8 mouse cellular contexts compared by ENCODE assay signal in genomic region chr8:84815547-84815946, GRCm38 (mm10). TPM values are rescaled to one million over a fixed set of nuclear protein-coding genes. Genes with fewer than 3 reads are reported as not detected.
DNase-seq lines count a peak whose midpoint lies in the region; ATAC-seq lines count a peak whose summit lies in the region.

No protein-coding gene starts in this region.

- no peak overlapping the region for H3K4me3 ChIP-seq in forebrain, embryonic 11.5 days (ENCODE audit: low read depth, low read length)
- H3K4me3 ChIP-seq in heart, embryonic 16.5 days (ENCODE audit: low read length) = no peak overlapping the region
- H3K4me3 ChIP-seq in liver, embryonic 13.5 days (replicated peaks) = no peak overlapping the region

- peak; percentile 42 for ATAC-seq in forebrain, embryonic 11.5 days (replicated peaks; ENCODE audit: low FRiP score)
- peak; percentile 63; the same call in 1 of the 2 replicates for ATAC-seq in heart, embryonic 16.5 days (replicated peaks; ENCODE audit: extremely low read depth, insufficient read depth, low FRiP score)
- peak; percentile 82 for ATAC-seq in liver, embryonic 13.5 days (ENCODE audit: low read depth)

- no peak overlapping the region for H3K4me2 ChIP-seq in forebrain, embryonic 11.5 days (ENCODE audit: low read depth, low read length, severe bottlenecking)
- no peak overlapping the region for H3K4me2 ChIP-seq in heart, embryonic 16.5 days (ENCODE audit: low read depth, low read length)
- H3K4me2 ChIP-seq in liver, embryonic 13.5 days = no peak overlapping the region

- H3K4me1 ChIP-seq in forebrain, embryonic 11.5 days (replicated peaks; ENCODE audit: control insufficient read depth, insufficient read depth, low read length) = peaks cover 15% of the 10 kb centered on the region
- peaks cover 16% of the 10 kb centered on the region for H3K4me1 ChIP-seq in heart, embryonic 16.5 days (ENCODE audit: control insufficient read depth, insufficient read depth, low read length)
- peaks cover 35% of the 10 kb centered on the region for H3K4me1 ChIP-seq in liver, embryonic 13.5 days (replicated peaks)

- peaks cover 12% of the 10 kb centered on the region for H3K27me3 ChIP-seq in forebrain, embryonic 11.5 days (ENCODE audit: control insufficient read depth, insufficient read depth, low read length)
- peaks cover 6% of the 10 kb centered on the region; the same call in 1 of the 2 replicates for H3K27me3 ChIP-seq in heart, embryonic 16.5 days (ENCODE audit: control insufficient read depth, insufficient read depth, low read length)
- H3K27me3 ChIP-seq in liver, embryonic 13.5 days = peaks cover 26% of the 10 kb centered on the region
- no peaks in the 10 kb centered on the region for H3K27me3 ChIP-seq in splenic B cell, adult 2 months (ENCODE audit: control insufficient read depth, insufficient read depth, low read length, poor library complexity, severe bottlenecking)

- no peak overlapping the region for H3K27ac ChIP-seq in forebrain, embryonic 11.5 days (ENCODE audit: low read depth, low read length)
- no peak overlapping the region for H3K27ac ChIP-seq in heart, embryonic 16.5 days (ENCODE audit: low read length)
- H3K27ac ChIP-seq in liver, embryonic 13.5 days = no peak overlapping the region

- H3K9ac ChIP-seq in forebrain, embryonic 11.5 days (ENCODE audit: low read length) = no peak overlapping the region
- H3K9ac ChIP-seq in heart, embryonic 16.5 days (ENCODE audit: low read length) = no peak overlapping the region
- H3K9ac ChIP-seq in liver, embryonic 13.5 days = no peak overlapping the region

- no peaks in the 10 kb centered on the region for H3K36me3 ChIP-seq in forebrain, embryonic 11.5 days (ENCODE audit: control insufficient read depth, insufficient read depth, low read length)
- H3K36me3 ChIP-seq in heart, embryonic 16.5 days (ENCODE audit: control insufficient read depth, insufficient read depth) = no peaks in the 10 kb centered on the region
- no peaks in the 10 kb centered on the region for H3K36me3 ChIP-seq in liver, embryonic 13.5 days
- H3K36me3 ChIP-seq in splenic B cell, adult 2 months (ENCODE audit: control insufficient read depth, insufficient read depth, low read length, poor library complexity, severe bottlenecking) = no peaks in the 10 kb centered on the region

- no peaks in the 10 kb centered on the region for H3K9me3 ChIP-seq in forebrain, embryonic 11.5 days (ENCODE audit: control insufficient read depth, low read length)
- H3K9me3 ChIP-seq in heart, embryonic 16.5 days (replicated peaks; ENCODE audit: control insufficient read depth, low read length) = no peaks in the 10 kb centered on the region
- no peaks in the 10 kb centered on the region for H3K9me3 ChIP-seq in liver, embryonic 13.5 days (replicated peaks)

- 5% methylated on average over 9 of the region's 9 CpGs for WGBS in forebrain, embryonic 11.5 days
- WGBS in heart, embryonic 16.5 days = 12% methylated on average over 9 of the region's 9 CpGs
- 9% methylated on average over 9 of the region's 9 CpGs for WGBS in liver, embryonic 13.5 days (ENCODE audit: insufficient replicate concordance)

- DNase-seq in CD8-positive naive resting alpha-beta T cell, adult 2 months (ENCODE audit: low read depth in 2 of 2, low spot score in 2 of 2) = peak; percentile 88 to 95
- peak; percentile 95 for DNase-seq in c-Kit-positive CD71-negative TER-119-negative erythroid progenitor cells, embryonic 14.5 days (ENCODE audit: low read depth)
- peak; percentile 96 for DNase-seq in forebrain, embryonic 11.5 days (ENCODE audit: low spot score)
- peak; percentile 92 to 96 for DNase-seq in kidney, postnatal 25 days
- peak; percentile 88 for DNase-seq in liver, embryonic 13.5 days
- peak; percentile 89 to 93 for DNase-seq in natural killer cell, adult 2 months (ENCODE audit: low spot score in 2 of 2)
- DNase-seq in splenic B cell, adult 2 months (ENCODE audit: low read depth, low spot score) = peak; percentile 92

RNA-seq across cellular contexts. Expression of gene Dand5, which starts 7.1 kb away (rescaled TPM):
- 5.5 and 6.4 TPM in 2 replicates for polyA plus RNA-seq in forebrain, embryonic 11.5 days (2014; fragmentation: Nextera tagmentation; extraction: Ambion mirVana)
- 6.6 and 6.8 TPM in 2 replicates for polyA plus RNA-seq in heart, embryonic 16.5 days (2015; fragmentation: Nextera tagmentation; extraction: Ambion mirVana)
- 3.3 and 3.7 TPM in 2 replicates for polyA plus RNA-seq in liver, embryonic 13.5 days (2015; fragmentation: Nextera tagmentation; extraction: Ambion mirVana)

RNA-seq across cellular contexts. Expression of gene Nfix, which starts 15.4 kb away (rescaled TPM):
- polyA plus RNA-seq in forebrain, embryonic 11.5 days (2014; fragmentation: Nextera tagmentation; extraction: Ambion mirVana) = 7.7 and 8.9 TPM in 2 replicates
- 12.7 and 15.9 TPM in 2 replicates for polyA plus RNA-seq in heart, embryonic 16.5 days (2015; fragmentation: Nextera tagmentation; extraction: Ambion mirVana)
- polyA plus RNA-seq in liver, embryonic 13.5 days (2015; fragmentation: Nextera tagmentation; extraction: Ambion mirVana) = 2.3 and 3.4 TPM in 2 replicates

RNA-seq across cellular contexts. Expression of gene Gadd45gip1, which starts 15.8 kb away (rescaled TPM):
- 41.0 and 44.3 TPM in 2 replicates for polyA plus RNA-seq in forebrain, embryonic 11.5 days (2014; fragmentation: Nextera tagmentation; extraction: Ambion mirVana)
- polyA plus RNA-seq in heart, embryonic 16.5 days (2015; fragmentation: Nextera tagmentation; extraction: Ambion mirVana) = 47.7 and 48.3 TPM in 2 replicates
- 60.6 and 63.2 TPM in 2 replicates for polyA plus RNA-seq in liver, embryonic 13.5 days (2015; fragmentation: Nextera tagmentation; extraction: Ambion mirVana)

RNA-seq across cellular contexts. Expression of gene Rad23a, which starts 24.9 kb away (rescaled TPM):
- 102 and 110 TPM in 2 replicates for polyA plus RNA-seq in forebrain, embryonic 11.5 days (2014; fragmentation: Nextera tagmentation; extraction: Ambion mirVana)
- 128 and 131 TPM in 2 replicates for polyA plus RNA-seq in heart, embryonic 16.5 days (2015; fragmentation: Nextera tagmentation; extraction: Ambion mirVana)
- 269 and 278 TPM in 2 replicates for polyA plus RNA-seq in liver, embryonic 13.5 days (2015; fragmentation: Nextera tagmentation; extraction: Ambion mirVana)

RNA-seq across cellular contexts. Expression of gene Calr, which starts 31.2 kb away (rescaled TPM):
- 722 and 731 TPM in 2 replicates for polyA plus RNA-seq in forebrain, embryonic 11.5 days (2014; fragmentation: Nextera tagmentation; extraction: Ambion mirVana)
- 630 and 641 TPM in 2 replicates for polyA plus RNA-seq in heart, embryonic 16.5 days (2015; fragmentation: Nextera tagmentation; extraction: Ambion mirVana)
- polyA plus RNA-seq in liver, embryonic 13.5 days (2015; fragmentation: Nextera tagmentation; extraction: Ambion mirVana) = 511 and 613 TPM in 2 replicates
